Mouse (Mus musculus): Measurements from ENCODE around the gene Sgip1. TPM values are rescaled to one million over a fixed set of nuclear protein-coding genes. Genes with fewer than 3 reads are reported as not detected.

The Sgip1 gene
- polyA plus RNA-seq, 1 experiment from 2014 or later: 0.99 TPM

DNA sequence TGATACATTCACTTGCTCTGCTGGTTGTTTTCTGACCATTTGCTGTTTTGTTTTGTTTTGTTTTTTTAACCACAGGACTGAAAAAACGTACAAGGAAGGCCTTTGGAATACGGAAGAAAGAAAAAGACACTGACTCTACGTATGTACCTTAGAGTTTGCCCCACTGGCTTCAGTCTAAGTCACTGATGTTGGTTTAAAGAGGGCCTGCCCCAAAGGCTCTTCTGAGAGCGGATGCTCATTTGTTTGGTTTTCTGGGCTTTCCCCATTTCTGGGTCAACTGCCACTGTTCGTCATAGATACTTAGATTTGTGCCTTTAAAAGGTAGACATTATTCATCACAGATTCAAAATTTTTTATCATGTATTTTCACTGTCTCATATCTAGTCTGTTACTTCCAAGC lies 111.7 kb downstream of the Sgip1 start:
- H3K27ac ChIP-seq: no peak overlapping the region
- WGBS (ENCODE audit: insufficient replicate concordance): 73% methylated on average over 5 of the region's 5 CpGs

DNA sequence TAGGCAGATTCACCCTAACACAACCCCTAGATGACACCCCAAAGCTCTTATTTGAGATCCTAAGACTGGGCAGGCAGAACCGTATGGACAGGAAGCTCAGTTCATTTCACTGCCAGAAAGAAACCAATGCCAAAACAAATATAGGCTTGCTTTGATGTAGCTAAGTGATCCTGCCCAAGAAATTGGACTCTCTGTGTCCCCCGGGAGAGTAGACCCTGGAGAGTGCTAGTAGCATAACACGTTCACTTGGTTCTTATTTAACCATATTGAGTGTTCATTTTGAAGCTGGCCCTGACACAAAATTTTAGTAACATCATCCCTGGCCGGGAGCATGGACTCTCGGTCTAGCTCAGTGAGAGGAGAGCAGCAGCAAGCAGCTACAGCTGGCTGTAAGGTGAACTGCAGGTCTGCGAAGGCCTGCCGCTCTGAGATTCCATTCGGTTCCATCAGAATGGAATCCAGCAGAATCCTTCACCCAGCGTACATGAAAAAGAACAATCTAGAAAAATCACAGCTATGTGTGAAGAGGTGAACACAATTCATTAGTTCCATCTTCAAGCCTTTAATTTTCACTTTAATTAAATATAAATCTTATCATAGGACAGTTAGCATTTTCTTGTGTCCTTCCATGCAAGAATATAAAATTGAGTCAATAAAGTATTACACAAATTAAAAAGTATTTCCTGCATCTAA lies 112.4 kb downstream of the Sgip1 start:
- no peaks in the 10 kb centered on the region for H3K27me3 ChIP-seq (replicated peaks)
- no peaks in the 10 kb centered on the region for H3K4me1 ChIP-seq
- H3K9me3 ChIP-seq (replicated peaks): no peaks in the 10 kb centered on the region
- H3K4me3 ChIP-seq: no peak overlapping the region
- no peak for ATAC-seq
- H3K4me2 ChIP-seq: no peak overlapping the region
- H3K27ac ChIP-seq: no peak overlapping the region
- no peaks in the 10 kb centered on the region for H3K36me3 ChIP-seq
- WGBS (ENCODE audit: insufficient replicate concordance): 79% methylated on average over 9 of the region's 9 CpGs
- H3K9ac ChIP-seq: no peak overlapping the region

More for the DNA sequence above, 111.7 kb downstream of the Sgip1 start:
- H3K36me3 ChIP-seq: no peaks in the 10 kb centered on the region
- no peak overlapping the region for H3K4me3 ChIP-seq
- no peak overlapping the region for H3K9ac ChIP-seq
- H3K9me3 ChIP-seq (replicated peaks): no peaks in the 10 kb centered on the region
- no peaks in the 10 kb centered on the region for H3K4me1 ChIP-seq
- ATAC-seq: no peak
- no peak overlapping the region for H3K4me2 ChIP-seq
- H3K27me3 ChIP-seq (replicated peaks): no peaks in the 10 kb centered on the region

DNA sequence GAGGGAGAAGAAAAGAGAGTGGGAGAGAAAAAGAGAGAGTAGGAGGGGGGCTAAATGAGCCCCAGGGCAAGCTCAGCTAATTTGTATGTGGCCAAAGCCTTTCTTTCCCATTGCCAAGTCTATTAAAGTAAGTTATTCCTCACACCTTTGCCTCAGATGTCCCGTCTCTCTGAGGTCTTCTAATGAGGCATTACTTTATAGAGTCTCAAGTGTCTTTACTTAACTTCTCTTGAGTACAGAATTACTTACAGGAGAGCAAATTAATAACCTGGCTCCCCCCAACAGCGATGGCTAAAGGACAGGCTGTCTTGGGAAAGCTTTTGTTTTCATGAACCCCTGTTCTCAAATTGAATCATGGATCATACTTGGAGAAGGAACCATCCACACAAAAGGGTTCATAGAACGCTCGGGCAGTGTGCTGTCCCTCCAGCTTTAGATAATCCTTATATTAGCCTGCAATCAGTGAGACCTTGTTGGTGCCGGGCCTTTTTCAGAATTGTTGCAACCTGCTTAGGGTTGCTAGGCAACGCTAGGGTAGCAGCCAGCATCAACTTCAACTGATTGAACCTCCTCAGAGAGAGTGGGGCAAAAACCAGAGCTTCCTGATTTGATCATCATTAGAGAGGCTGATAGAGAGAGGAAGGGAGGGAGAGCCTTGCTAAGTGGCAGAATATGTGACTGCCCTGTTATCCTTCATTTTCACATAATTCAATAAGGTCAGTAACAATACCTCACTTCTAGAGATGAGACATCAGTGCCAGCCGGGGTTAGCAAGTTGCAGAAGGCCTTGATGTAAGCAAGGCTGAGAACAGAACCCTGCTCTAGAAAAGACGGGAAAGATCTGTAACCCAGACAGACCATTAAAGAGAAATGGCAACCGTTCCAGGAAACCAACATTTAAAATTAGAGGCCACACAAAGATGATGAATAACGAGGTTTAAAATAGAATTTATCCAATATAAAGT lies 114.1 kb downstream of the Sgip1 start:
- no peak overlapping the region for H3K9ac ChIP-seq
- ATAC-seq: no peak

DNA sequence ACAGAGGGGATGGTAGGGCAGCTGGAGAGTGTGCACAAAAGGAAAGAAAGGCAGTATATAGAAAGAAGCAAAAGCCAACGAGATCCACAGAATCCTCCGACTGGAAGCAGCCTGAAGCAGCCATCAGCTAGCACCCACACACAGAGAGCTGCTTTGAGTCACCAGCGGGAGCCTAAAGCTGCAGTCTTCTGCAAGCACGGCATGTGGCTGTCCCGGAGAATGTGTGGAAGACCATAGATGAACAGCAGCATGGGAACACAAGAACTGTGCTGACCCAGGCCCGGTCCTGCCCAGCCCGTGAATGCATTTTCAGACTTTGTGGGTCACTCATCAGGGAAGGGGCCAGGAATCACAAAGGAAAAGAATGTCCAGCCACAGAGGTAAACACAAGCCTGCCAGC lies 115.0 kb downstream of the Sgip1 start:
- Histone ChIP-seq H3K27me3 (replicated peaks) (no peaks in the 10 kb centered on the region), H3K4me1 (no peaks in the 10 kb centered on the region), H3K9ac (no peak overlapping the region), H3K36me3 (no peaks in the 10 kb centered on the region), H3K27ac (no peak overlapping the region), H3K4me3 (no peak overlapping the region), H3K4me2 (no peak overlapping the region), H3K9me3 (replicated peaks) (no peaks in the 10 kb centered on the region)
- 70% methylated on average over 7 of the region's 7 CpGs for WGBS (ENCODE audit: insufficient replicate concordance)
- no peak for ATAC-seq

More for the DNA sequence above, 114.1 kb downstream of the Sgip1 start:
- H3K27me3 ChIP-seq (replicated peaks): no peaks in the 10 kb centered on the region
- no peaks in the 10 kb centered on the region for H3K9me3 ChIP-seq (replicated peaks)
- H3K4me2 ChIP-seq: no peak overlapping the region
- 66% methylated on average over 10 of the region's 10 CpGs for WGBS (ENCODE audit: insufficient replicate concordance)
- H3K4me1 ChIP-seq: no peaks in the 10 kb centered on the region
- H3K4me3 ChIP-seq: no peak overlapping the region
- H3K27ac ChIP-seq: no peak overlapping the region
- H3K36me3 ChIP-seq: no peaks in the 10 kb centered on the region

DNA sequence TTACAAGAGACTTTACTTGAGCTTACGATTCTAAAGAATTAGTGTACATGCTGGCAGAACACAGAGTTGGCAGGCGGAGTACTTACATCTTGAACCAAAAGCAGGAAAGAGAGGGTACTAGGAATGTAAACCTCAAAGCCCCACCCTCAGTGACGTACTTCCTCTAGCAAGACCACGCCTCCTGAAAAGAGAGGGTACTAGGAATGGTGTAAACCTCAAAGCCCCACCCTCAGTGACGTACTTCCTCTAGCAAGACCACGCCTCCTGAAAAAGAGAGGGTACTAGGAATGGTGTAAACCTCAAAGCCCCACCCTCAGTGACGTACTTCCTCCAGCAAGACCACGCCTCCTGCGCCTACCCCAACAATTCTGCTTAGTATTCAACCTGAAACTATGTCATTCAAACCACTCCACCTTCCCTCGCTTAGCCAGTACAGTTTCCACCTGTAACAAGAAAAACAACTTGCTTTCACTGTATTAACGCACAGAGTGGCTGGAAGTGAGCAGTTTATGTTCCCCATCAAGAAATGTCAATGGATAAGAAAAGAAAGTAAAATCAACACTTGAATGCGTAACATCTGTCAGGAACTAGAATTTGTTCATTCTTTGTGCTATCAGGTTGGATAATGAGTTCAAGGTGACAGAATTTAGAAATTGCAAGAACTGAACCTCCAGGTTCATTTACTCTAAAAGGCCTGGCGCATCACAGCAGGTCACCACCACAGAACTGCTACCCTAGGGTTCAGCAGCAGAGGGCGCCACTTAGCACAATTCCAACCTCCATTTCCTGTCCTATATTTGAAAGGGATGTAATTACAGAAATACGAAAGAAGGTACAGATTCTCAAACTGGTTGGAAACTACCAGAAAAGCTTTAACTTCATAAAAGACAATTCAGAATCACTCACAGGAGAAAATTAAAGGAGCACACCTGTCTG lies 118.4 kb downstream of the Sgip1 start:
- H3K9ac ChIP-seq: no peak overlapping the region
- no peaks in the 10 kb centered on the region for H3K4me1 ChIP-seq
- no peaks in the 10 kb centered on the region for H3K27me3 ChIP-seq (replicated peaks)
- ATAC-seq: no peak
- H3K9me3 ChIP-seq (replicated peaks): no peaks in the 10 kb centered on the region
- no peaks in the 10 kb centered on the region for H3K36me3 ChIP-seq
- WGBS (ENCODE audit: insufficient replicate concordance): 76% methylated on average over 15 of the region's 15 CpGs
- no peak overlapping the region for H3K4me2 ChIP-seq
- no peak overlapping the region for H3K27ac ChIP-seq
- no peak overlapping the region for H3K4me3 ChIP-seq

DNA sequence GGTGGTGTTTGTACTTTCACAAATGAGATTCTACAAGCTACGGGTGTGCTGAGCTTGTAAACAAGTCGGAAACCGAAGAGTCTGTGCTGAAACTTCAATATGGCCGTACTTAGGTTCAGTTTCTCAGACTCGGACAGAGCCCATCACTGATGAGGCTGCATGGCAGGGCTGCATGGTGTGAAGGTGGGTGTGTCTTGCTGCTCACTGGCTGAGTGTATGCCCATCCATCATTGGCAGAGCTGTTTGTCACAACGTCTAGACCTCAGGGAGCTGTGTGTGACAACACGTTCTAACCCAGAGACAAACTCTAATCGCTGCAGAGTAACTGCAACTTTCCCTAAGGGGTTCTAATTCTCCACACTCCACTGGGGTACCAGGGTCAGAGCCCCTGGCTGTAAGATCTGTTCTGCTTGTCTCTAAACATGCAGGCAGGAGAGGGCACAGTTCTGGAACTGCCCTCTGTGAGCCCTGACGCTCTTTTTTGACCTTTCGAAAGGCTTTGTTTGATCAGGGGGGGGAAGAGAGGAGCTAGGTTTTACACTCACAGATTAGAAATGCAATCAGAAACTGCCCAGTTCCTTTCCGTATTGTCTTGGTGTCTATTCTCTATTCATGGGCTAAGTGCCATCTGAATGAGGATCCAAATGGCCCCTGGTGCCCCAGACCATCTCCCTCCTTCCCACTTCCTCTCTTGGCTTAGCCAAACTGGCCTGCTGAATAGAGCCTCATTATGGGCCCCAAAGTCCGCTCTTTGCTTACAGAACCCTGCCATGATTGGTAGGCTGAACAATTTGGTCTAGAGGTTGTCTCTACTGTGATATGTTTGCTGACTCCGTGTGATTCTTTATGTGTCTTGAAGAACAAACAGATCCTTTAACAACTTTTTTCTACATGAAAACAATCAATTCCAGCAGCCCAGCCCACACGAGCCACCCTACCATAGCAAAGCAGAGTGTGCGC lies 121.9 kb downstream of the Sgip1 start:
- Histone ChIP-seq H3K9ac (no peak overlapping the region), H3K36me3 (no peaks in the 10 kb centered on the region), H3K4me2 (no peak overlapping the region), H3K4me1 (no peaks in the 10 kb centered on the region), H3K4me3 (no peak overlapping the region), H3K9me3 (replicated peaks) (no peaks in the 10 kb centered on the region), H3K27ac (peak overlapping the region; percentile 40; the same call in 1 of the 2 replicates), H3K27me3 (replicated peaks) (no peaks in the 10 kb centered on the region)
- peak; percentile 57 for ATAC-seq
- 72% methylated on average over 15 of the region's 15 CpGs for WGBS (ENCODE audit: insufficient replicate concordance)

DNA sequence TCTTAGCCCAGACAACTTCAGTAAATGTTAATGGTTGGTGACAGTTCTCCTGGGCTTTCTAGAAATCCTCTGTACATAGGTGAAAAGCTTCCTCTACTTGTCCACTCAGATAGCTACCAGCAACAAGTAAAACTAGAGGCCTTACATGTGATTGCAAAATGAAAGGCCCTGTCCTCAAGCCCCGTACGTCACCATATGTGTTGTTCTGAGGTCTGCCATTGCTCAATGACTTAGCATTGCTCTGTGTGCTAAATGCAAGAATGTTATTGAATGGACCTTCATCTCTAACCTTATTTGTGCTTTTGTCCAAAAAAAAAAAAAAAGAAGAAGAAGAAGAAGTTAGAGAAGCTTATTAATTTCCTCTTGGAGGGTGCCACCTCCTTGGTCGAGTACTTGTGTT lies 125.4 kb downstream of the Sgip1 start:
- no peak overlapping the region for H3K4me2 ChIP-seq
- no peak for ATAC-seq
- H3K4me1 ChIP-seq: no peaks in the 10 kb centered on the region
- no peak overlapping the region for H3K27ac ChIP-seq
- H3K4me3 ChIP-seq: no peak overlapping the region
- H3K9ac ChIP-seq: no peak overlapping the region
- no peaks in the 10 kb centered on the region for H3K9me3 ChIP-seq (replicated peaks)
- no peaks in the 10 kb centered on the region for H3K36me3 ChIP-seq
- no peaks in the 10 kb centered on the region for H3K27me3 ChIP-seq (replicated peaks)
- WGBS (ENCODE audit: insufficient replicate concordance): 79% methylated on average over 3 of the region's 3 CpGs

DNA sequence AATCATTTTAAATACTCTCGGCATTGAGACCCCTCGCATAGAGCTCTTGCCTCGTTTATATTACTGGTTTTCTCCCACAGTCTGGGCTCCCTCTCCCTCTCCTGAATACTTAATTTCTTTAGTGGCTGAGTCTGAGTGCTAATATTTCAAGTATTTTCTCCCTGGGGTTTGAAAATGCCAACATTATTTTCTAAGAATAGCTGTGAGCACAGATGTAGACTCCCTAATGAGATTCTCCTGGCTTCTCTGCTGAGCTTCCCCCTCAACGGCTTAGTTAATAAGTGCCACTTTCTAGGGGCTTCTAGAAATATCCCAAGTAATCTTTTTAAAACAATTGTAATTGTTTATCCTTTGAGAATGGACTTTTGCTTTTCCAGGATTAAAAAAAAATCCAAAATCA lies 130.2 kb downstream of the Sgip1 start:
- H3K27ac ChIP-seq: no peak overlapping the region
- no peaks in the 10 kb centered on the region for H3K4me1 ChIP-seq
- no peak overlapping the region for H3K9ac ChIP-seq
- H3K36me3 ChIP-seq: no peaks in the 10 kb centered on the region
- no peak overlapping the region for H3K4me2 ChIP-seq
- no peak for ATAC-seq
- WGBS (ENCODE audit: insufficient replicate concordance): 75% methylated on average over 4 of the region's 4 CpGs
- H3K9me3 ChIP-seq (replicated peaks): no peaks in the 10 kb centered on the region
- H3K4me3 ChIP-seq: no peak overlapping the region
- H3K27me3 ChIP-seq (replicated peaks): no peaks in the 10 kb centered on the region

DNA sequence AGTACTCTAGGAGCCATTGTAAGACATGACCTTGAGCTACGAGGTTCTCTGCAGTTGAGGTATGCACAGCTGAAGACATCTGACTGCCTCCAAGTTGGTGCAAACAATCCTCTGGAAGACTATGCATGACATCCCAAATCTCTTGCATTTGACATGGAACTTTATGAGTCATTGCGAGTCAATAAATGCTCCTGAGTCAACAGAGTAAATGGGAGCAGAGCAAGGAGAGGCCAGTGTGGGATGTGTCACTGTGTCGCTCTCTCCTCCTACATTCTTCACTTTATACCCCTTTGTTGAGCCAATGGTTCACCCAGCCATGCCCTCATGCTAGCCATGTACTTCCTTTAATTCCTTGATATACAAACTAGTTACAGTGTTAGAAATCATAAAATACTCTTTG lies 142.0 kb downstream of the Sgip1 start:
- Histone ChIP-seq H3K36me3 (no peaks in the 10 kb centered on the region), H3K4me2 (no peak overlapping the region), H3K4me1 (no peaks in the 10 kb centered on the region), H3K9me3 (replicated peaks) (0 out of 2 replicates have a peak, but pooled peaks cover 4% of the 10 kb centered on the region), H3K9ac (no peak overlapping the region), H3K27ac (no peak overlapping the region), H3K27me3 (replicated peaks) (no peaks in the 10 kb centered on the region), H3K4me3 (no peak overlapping the region)
- WGBS (ENCODE audit: insufficient replicate concordance): 80% methylated on average over 3 of the region's 3 CpGs
- ATAC-seq: no peak

DNA sequence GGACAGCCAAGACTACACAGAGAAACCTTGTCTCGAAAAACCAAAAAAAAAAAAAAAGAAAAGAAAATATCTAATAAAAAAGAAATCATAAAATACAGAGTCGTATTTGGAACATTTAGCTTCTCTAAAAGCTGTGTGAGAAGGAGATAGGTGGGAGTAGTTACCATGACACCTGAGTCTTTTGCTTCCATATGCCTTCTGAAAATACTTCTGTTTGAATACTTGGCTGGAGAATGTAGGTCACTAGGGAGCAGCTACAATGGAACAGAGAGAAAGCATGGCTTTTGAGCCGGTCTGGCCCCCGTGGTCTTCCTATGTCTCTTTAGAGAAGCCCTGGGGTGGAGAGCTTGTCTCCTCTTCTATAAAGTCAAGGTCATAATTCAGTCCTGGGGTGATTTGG lies 143.1 kb downstream of the Sgip1 start:
- H3K4me1 ChIP-seq: no peaks in the 10 kb centered on the region

DNA sequence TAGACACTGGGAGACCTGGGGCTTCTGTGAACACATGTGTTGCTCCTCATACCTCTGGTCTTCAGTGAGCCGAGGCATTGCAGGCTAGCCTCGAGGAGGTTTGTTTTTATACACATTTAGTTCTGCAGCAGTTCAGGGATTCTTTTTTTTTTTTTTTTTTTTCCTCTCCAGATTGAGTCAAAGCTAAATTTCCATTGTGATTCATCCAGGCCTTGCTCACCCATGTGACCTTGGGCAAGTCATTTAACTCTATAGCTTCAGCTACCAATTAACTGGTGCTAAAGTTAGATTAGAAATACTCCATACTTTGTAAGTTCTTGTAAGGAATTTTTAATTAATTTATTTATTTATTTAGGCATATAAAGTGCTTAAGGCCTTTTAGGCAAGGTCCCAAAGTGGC lies 145.4 kb downstream of the Sgip1 start:
- WGBS (ENCODE audit: insufficient replicate concordance): 59% methylated on average over 2 of the region's 2 CpGs
- Histone ChIP-seq H3K4me3 (no peak overlapping the region), H3K4me1 (no peaks in the 10 kb centered on the region), H3K4me2 (no peak overlapping the region), H3K36me3 (no peaks in the 10 kb centered on the region), H3K9ac (no peak overlapping the region), H3K9me3 (replicated peaks) (0 out of 2 replicates have a peak, but pooled peaks cover 4% of the 10 kb centered on the region), H3K27ac (no peak overlapping the region), H3K27me3 (replicated peaks) (no peaks in the 10 kb centered on the region)
- ATAC-seq: no peak

More for the DNA sequence above, 143.1 kb downstream of the Sgip1 start:
- Histone ChIP-seq H3K36me3 (no peaks in the 10 kb centered on the region), H3K4me2 (no peak overlapping the region), H3K9ac (no peak overlapping the region), H3K4me3 (no peak overlapping the region), H3K9me3 (replicated peaks) (0 out of 2 replicates have a peak, but pooled peaks cover 4% of the 10 kb centered on the region), H3K27ac (no peak overlapping the region), H3K27me3 (replicated peaks) (no peaks in the 10 kb centered on the region)
- WGBS (ENCODE audit: insufficient replicate concordance): 58% methylated on average over 4 of the region's 4 CpGs
- ATAC-seq: no peak
